Mouse (Mus musculus) midbrain, embryonic 10.5 days (tissue): ENCODE results near the gene Pcnx2. TPM values are rescaled to one million over a fixed set of nuclear protein-coding genes. Genes with fewer than 3 reads are reported as not detected.

Experiments
- DNase-seq: peaks from one replicate; pipeline ENCODE4 v3.0.0-alpha.2; 2017; ENCODE audit warnings: low spot score
- H3K27ac ChIP-seq: fragments of 300-500 bp; sonication (generic); replicated peaks from 2 replicates; pipeline ENCODE4 v1.5.1; 2016; ENCODE audit warnings: mild to moderate bottlenecking
- H3K27me3 ChIP-seq: fragments of 300-500 bp; sonication (generic); 2 replicates; pipeline ENCODE4 v1.6.1; 2016; ENCODE audit warnings: low read depth, mild to moderate bottlenecking; ENCODE audit not compliant: poor library complexity, severe bottlenecking
- H3K36me3 ChIP-seq: fragments of 300-500 bp; sonication (generic); 2 replicates; pipeline ENCODE4 v1.6.1; 2016; ENCODE audit warnings: mild to moderate bottlenecking, moderate library complexity
- H3K4me1 ChIP-seq: fragments of 300-500 bp; sonication (generic); 2 replicates; pipeline ENCODE4 v1.6.1; 2016
- H3K4me3 ChIP-seq: fragments of 300-500 bp; sonication (generic); 2 replicates; pipeline ENCODE4 v1.5.1; 2016; ENCODE audit warnings: mild to moderate bottlenecking, moderate library complexity
- H3K9me3 ChIP-seq: fragments of 300-500 bp; sonication (generic); replicated peaks from 2 replicates; pipeline ENCODE4 v1.6.1; 2016; ENCODE audit warnings: mild to moderate bottlenecking
- WGBS: fragments of 180-500 bp; shearing (Covaris S2); methylation state at CpG from one replicate; pipeline ENCODE4 v1.1.7; 2016; 5-methylcytosine and 5-hydroxymethylcytosine counted together
- polyA plus RNA-seq: library from polyadenylated mRNA; unstranded; fragments of >200 nt; fragmentation: Nextera tagmentation; extraction: Ambion mirVana; gene quantifications from 2 replicates; pipeline ENCODE4 v1.2.1, GENCODE M21; 2016

Pcnx2 gene
- polyA plus RNA-seq, result 0.11 and 0.24 TPM in 2 replicates

GRCm38 (mm10) chr8:125897868-125898788 lies at the start of gene Pcnx2:
Gene Pcnx2 (minus strand): TSS chr8:125898317.
- 6% methylated on average over 44 of the region's 44 CpGs for WGBS
- Histone ChIP-seq H3K4me1 (peaks cover 11% of the 10 kb centered on the region), H3K27ac (0 out of 2 replicates have a peak within 1 kb of the TSS, but pooled peaks have one; percentile 1)

GRCm38 (mm10) chr8:125944511-125944910 lies 46.4 kb upstream of the Pcnx2 start:
- no peak for DNase-seq
- WGBS, result 84% methylated on average over 4 of the region's 4 CpGs

More at GRCm38 (mm10) chr8:125897868-125898788, at the start of gene Pcnx2:
- H3K4me3 ChIP-seq, result peak within 1 kb of the TSS; percentile 55
- no peaks in the 10 kb centered on the region for H3K9me3 ChIP-seq
- H3K36me3 ChIP-seq, result no peaks in the 10 kb centered on the region
- H3K27me3 ChIP-seq, result peaks cover 49% of the 10 kb centered on the region
- peak; percentile 26 for DNase-seq

GRCm38 (mm10) chr8:125935649-125936048 lies 37.5 kb upstream of the Pcnx2 start:
- H3K9me3 ChIP-seq, result peaks cover 9% of the 10 kb centered on the region
- no peaks in the 10 kb centered on the region for H3K27me3 ChIP-seq
- no peak overlapping the region for H3K27ac ChIP-seq
- peak; percentile 50 for DNase-seq
- no peaks in the 10 kb centered on the region for H3K4me1 ChIP-seq
- no peaks in the 10 kb centered on the region for H3K36me3 ChIP-seq
- 50% methylated on average over 9 of the region's 9 CpGs for WGBS
- H3K4me3 ChIP-seq, result no peak overlapping the region

More at GRCm38 (mm10) chr8:125944511-125944910, 46.4 kb upstream of the Pcnx2 start:
- Histone ChIP-seq H3K27me3 (no peaks in the 10 kb centered on the region; the same call in 1 of the 2 replicates), H3K9me3 (no peaks in the 10 kb centered on the region), H3K27ac (no peak overlapping the region), H3K36me3 (no peaks in the 10 kb centered on the region), H3K4me3 (no peak overlapping the region), H3K4me1 (no peaks in the 10 kb centered on the region)

- Histone ChIP-seq H3K4me1 (no peaks in the 10 kb centered on the region), H3K36me3 (no peaks in the 10 kb centered on the region), H3K27me3 (no peaks in the 10 kb centered on the region), H3K27ac (no peak overlapping the region), H3K9me3 (peaks cover 9% of the 10 kb centered on the region), H3K4me3 (no peak overlapping the region)
- WGBS, result 98% methylated on average over 6 of the region's 6 CpGs
- DNase-seq, result no peak
These were observed 33.7 kb upstream of the Pcnx2 start for GRCm38 (mm10) chr8:125931822-125932221.

- Histone ChIP-seq H3K4me3 (no peak overlapping the region), H3K4me1 (no peaks in the 10 kb centered on the region), H3K36me3 (no peaks in the 10 kb centered on the region), H3K27ac (no peak overlapping the region), H3K9me3 (peaks cover 9% of the 10 kb centered on the region), H3K27me3 (no peaks in the 10 kb centered on the region)
- DNase-seq, result no peak
- 88% methylated on average over 11 of the region's 11 CpGs for WGBS
These were observed 32.3 kb upstream of the Pcnx2 start for GRCm38 (mm10) chr8:125930276-125931046.

- Histone ChIP-seq H3K4me3 (no peak overlapping the region), H3K27ac (no peak overlapping the region), H3K27me3 (no peaks in the 10 kb centered on the region), H3K4me1 (no peaks in the 10 kb centered on the region), H3K36me3 (no peaks in the 10 kb centered on the region), H3K9me3 (no peaks in the 10 kb centered on the region)
- 90% methylated on average over 4 of the region's 4 CpGs for WGBS
- no peak for DNase-seq
These were observed 28.5 kb upstream of the Pcnx2 start for GRCm38 (mm10) chr8:125926636-125927035.

GRCm38 (mm10) chr8:125922333-125922732 lies 24.2 kb upstream of the Pcnx2 start:
- Histone ChIP-seq H3K27me3 (peaks cover 12% of the 10 kb centered on the region; the same call in 1 of the 2 replicates), H3K27ac (no peak overlapping the region), H3K4me3 (no peak overlapping the region), H3K4me1 (peaks cover 17% of the 10 kb centered on the region), H3K9me3 (no peaks in the 10 kb centered on the region), H3K36me3 (no peaks in the 10 kb centered on the region)
- 79% methylated on average over 3 of the region's 3 CpGs for WGBS
- DNase-seq, result no peak

GRCm38 (mm10) chr8:125920761-125921160 lies 22.6 kb upstream of the Pcnx2 start:
- peaks cover 17% of the 10 kb centered on the region for H3K4me1 ChIP-seq
- 78% methylated on average over 9 of the region's 9 CpGs for WGBS
- H3K27ac ChIP-seq, result peak overlapping the region; percentile 17; the same call in 1 of the 2 replicates
- H3K4me3 ChIP-seq, result no peak overlapping the region
- H3K27me3 ChIP-seq, result peaks cover 17% of the 10 kb centered on the region
- H3K9me3 ChIP-seq, result no peaks in the 10 kb centered on the region
- H3K36me3 ChIP-seq, result no peaks in the 10 kb centered on the region
- DNase-seq, result no peak

GRCm38 (mm10) chr8:125920281-125920680 lies 22.2 kb upstream of the Pcnx2 start:
- WGBS, result 82% methylated on average over 10 of the region's 10 CpGs
- Histone ChIP-seq H3K27me3 (peaks cover 22% of the 10 kb centered on the region), H3K9me3 (no peaks in the 10 kb centered on the region), H3K27ac (peak overlapping the region; percentile 17; the same call in 1 of the 2 replicates), H3K36me3 (no peaks in the 10 kb centered on the region), H3K4me3 (no peak overlapping the region), H3K4me1 (peaks cover 17% of the 10 kb centered on the region)
- no peak for DNase-seq

GRCm38 (mm10) chr8:125919560-125919959 lies 21.4 kb upstream of the Pcnx2 start:
- Histone ChIP-seq H3K4me3 (no peak overlapping the region), H3K27ac (no peak overlapping the region), H3K4me1 (peaks cover 17% of the 10 kb centered on the region), H3K36me3 (no peaks in the 10 kb centered on the region), H3K27me3 (peaks cover 28% of the 10 kb centered on the region), H3K9me3 (no peaks in the 10 kb centered on the region)
- DNase-seq, result no peak
- 52% methylated on average over 8 of the region's 8 CpGs for WGBS

- Histone ChIP-seq H3K9me3 (no peaks in the 10 kb centered on the region), H3K27ac (no peak overlapping the region), H3K27me3 (peaks cover 36% of the 10 kb centered on the region), H3K4me3 (no peak overlapping the region), H3K36me3 (no peaks in the 10 kb centered on the region), H3K4me1 (peaks cover 17% of the 10 kb centered on the region)
- DNase-seq, result no peak
- WGBS, result 80% methylated on average over 2 of the region's 2 CpGs
These were observed 20.6 kb upstream of the Pcnx2 start for GRCm38 (mm10) chr8:125918719-125919118.

- peaks cover 17% of the 10 kb centered on the region for H3K4me1 ChIP-seq
- WGBS, result 79% methylated on average over 10 of the region's 10 CpGs
These were observed 18.9 kb upstream of the Pcnx2 start for GRCm38 (mm10) chr8:125917013-125917412.

More at GRCm38 (mm10) chr8:125917013-125917412, 18.9 kb upstream of the Pcnx2 start:
- DNase-seq, result no peak
- no peak overlapping the region for H3K27ac ChIP-seq
- no peaks in the 10 kb centered on the region for H3K9me3 ChIP-seq
- H3K27me3 ChIP-seq, result peaks cover 53% of the 10 kb centered on the region
- no peak overlapping the region for H3K4me3 ChIP-seq
- no peaks in the 10 kb centered on the region for H3K36me3 ChIP-seq
